Mouse (Mus musculus): ENCODE measurements at regions not wholly inside any gene's neighbourhood (a gene's known extent, or its start where the extent isn't known, plus 50 kb on each side); places are given as distances from the start of the nearest gene placed in this dataset.

DNA sequence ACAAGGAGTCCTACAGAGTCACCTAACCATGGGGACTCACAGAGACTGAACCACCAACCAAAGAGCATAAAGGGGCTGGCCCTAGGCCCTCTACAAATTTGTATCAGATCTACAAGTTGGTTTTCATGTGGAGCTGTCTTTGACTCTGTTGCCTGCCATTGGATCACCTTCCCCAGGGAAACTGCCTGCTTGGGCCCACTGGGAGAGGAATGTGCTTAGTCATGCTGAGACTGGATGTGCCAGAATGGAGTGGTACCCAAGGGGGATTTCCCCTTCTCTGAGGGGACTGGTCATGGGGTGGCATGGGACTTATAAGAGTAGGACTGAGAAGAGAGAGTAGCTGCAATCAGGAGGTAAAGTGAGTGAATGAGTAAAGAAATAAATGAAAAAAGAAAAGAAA is 844.8 kb upstream of the Cited2 start:
- Histone ChIP-seq H3K9me3 (replicated peaks; ENCODE audit: control insufficient read depth, low read length) (no peaks in the 10 kb centered on the region), H3K9ac (ENCODE audit: low read length) (no peak overlapping the region), H3K4me3 (replicated peaks; ENCODE audit: low read length) (no peak overlapping the region), H3K36me3 (ENCODE audit: control insufficient read depth, insufficient read depth, low read length) (no peaks in the 10 kb centered on the region), H3K4me1 (ENCODE audit: control insufficient read depth, insufficient read depth, low read length) (no peaks in the 10 kb centered on the region), H3K27ac (ENCODE audit: low read length) (no peak overlapping the region), H3K4me2 (ENCODE audit: low read depth, low read length) (no peak overlapping the region), H3K27me3 (ENCODE audit: control insufficient read depth, insufficient read depth, low read length) (no peaks in the 10 kb centered on the region)
- ATAC-seq (ENCODE audit: insufficient read depth, low FRiP score) = no peak

DNA sequence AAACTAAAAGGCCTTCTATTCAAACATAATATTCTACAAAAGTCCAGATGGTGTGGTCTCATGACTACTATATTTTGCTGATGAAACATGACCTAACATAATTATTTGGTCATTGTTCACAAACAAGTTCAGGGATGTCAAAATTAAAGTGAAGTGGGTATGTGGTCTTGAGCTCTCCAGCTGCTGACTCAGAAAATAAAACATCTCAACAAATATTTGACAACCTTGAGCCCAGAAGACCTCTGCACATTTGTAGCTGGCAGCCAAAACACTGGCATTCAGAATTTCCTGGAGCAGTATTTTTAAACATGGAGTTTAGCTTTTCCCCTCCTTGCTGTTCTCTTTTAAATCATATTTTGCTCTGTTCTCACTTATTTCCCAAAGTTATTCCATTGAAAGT is 829.7 kb upstream of the Cited2 start:
- Histone ChIP-seq H3K9me3 (replicated peaks; ENCODE audit: control insufficient read depth, low read length) (no peaks in the 10 kb centered on the region), H3K4me1 (ENCODE audit: control insufficient read depth, insufficient read depth, low read length) (no peaks in the 10 kb centered on the region), H3K4me2 (ENCODE audit: low read depth, low read length) (no peak overlapping the region), H3K4me3 (replicated peaks; ENCODE audit: low read length) (no peak overlapping the region), H3K36me3 (ENCODE audit: control insufficient read depth, insufficient read depth, low read length) (no peaks in the 10 kb centered on the region), H3K9ac (ENCODE audit: low read length) (no peak overlapping the region), H3K27me3 (ENCODE audit: control insufficient read depth, insufficient read depth, low read length) (no peaks in the 10 kb centered on the region), H3K27ac (ENCODE audit: low read length) (no peak overlapping the region)
- ATAC-seq (ENCODE audit: insufficient read depth, low FRiP score) = no peak

DNA sequence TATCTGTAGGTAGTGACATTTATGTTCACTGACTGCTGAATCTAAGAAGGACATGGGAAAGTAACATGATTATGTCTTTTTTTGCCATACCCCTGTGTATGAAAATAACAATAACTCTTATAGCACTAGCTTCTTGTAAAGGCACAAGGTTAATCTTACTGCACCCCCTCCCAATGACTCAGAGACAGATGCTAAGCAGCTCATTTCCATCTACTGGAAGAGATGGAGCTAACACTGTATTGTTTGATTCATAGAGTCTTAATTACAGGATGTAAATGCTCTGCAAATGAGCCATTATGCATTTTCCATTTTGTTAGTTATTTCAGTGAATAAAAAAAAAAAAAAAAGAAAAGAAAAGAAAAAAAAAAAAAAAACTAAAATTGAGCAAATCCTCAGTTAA is 827.7 kb upstream of the Cited2 start:
- Histone ChIP-seq H3K27ac (ENCODE audit: low read length) (no peak overlapping the region), H3K36me3 (ENCODE audit: control insufficient read depth, insufficient read depth, low read length) (no peaks in the 10 kb centered on the region), H3K4me2 (ENCODE audit: low read depth, low read length) (no peak overlapping the region), H3K4me1 (ENCODE audit: control insufficient read depth, insufficient read depth, low read length) (no peaks in the 10 kb centered on the region), H3K9ac (ENCODE audit: low read length) (no peak overlapping the region), H3K27me3 (ENCODE audit: control insufficient read depth, insufficient read depth, low read length) (no peaks in the 10 kb centered on the region), H3K4me3 (replicated peaks; ENCODE audit: low read length) (no peak overlapping the region), H3K9me3 (replicated peaks; ENCODE audit: control insufficient read depth, low read length) (no peaks in the 10 kb centered on the region)
- ATAC-seq (ENCODE audit: insufficient read depth, low FRiP score) = no peak

DNA sequence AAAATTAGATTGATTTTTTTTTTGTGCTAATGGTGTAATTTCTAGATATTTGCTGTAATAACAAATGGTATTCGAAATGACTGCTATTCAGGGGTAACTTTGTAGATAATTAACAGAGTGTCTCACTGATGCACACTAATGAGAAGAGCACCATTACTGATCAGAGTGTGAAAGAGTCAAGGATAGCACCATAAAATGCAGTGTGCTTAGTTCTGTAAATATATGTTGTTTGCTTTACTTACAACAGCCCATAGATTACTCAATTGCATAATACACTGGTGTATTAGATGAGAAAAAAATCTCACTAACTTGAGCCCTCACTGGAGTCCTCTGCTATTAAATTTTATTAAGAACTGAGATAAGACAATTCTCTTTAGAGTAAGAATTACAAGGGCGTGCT is 800.1 kb upstream of the Cited2 start:
- Histone ChIP-seq H3K4me3 (replicated peaks; ENCODE audit: low read length) (no peak overlapping the region), H3K9ac (ENCODE audit: low read length) (no peak overlapping the region), H3K27ac (ENCODE audit: low read length) (no peak overlapping the region), H3K9me3 (replicated peaks; ENCODE audit: control insufficient read depth, low read length) (no peaks in the 10 kb centered on the region), H3K4me1 (ENCODE audit: control insufficient read depth, insufficient read depth, low read length) (no peaks in the 10 kb centered on the region), H3K27me3 (ENCODE audit: control insufficient read depth, insufficient read depth, low read length) (no peaks in the 10 kb centered on the region), H3K4me2 (ENCODE audit: low read depth, low read length) (no peak overlapping the region), H3K36me3 (ENCODE audit: control insufficient read depth, insufficient read depth, low read length) (no peaks in the 10 kb centered on the region)
- 80% methylated on average over 2 of the region's 2 CpGs for WGBS
- ATAC-seq (ENCODE audit: insufficient read depth, low FRiP score) = no peak

DNA sequence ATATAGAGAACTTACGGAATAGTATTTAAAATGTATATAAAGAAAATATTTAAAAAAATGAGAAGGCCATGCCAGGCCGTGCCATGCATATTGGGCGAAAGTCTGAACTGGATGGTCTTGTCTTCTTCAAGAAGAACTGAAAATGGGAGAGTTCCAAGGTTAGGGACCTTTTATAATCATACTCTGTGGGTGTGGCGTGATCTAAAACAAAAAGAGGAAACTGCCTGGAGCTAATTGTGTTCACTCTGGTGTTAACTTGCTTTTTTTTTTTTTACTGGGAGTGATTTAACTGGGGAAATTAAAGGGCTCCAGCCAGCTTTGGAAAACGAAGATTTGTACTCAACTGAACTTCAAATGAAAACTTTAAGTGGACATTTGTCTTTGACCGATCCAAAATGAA is 799.2 kb upstream of the Cited2 start:
- ATAC-seq (ENCODE audit: insufficient read depth, low FRiP score) = no peak
- Histone ChIP-seq H3K9me3 (replicated peaks; ENCODE audit: control insufficient read depth, low read length) (no peaks in the 10 kb centered on the region), H3K9ac (ENCODE audit: low read length) (no peak overlapping the region), H3K4me2 (ENCODE audit: low read depth, low read length) (no peak overlapping the region), H3K4me3 (replicated peaks; ENCODE audit: low read length) (no peak overlapping the region), H3K27ac (ENCODE audit: low read length) (no peak overlapping the region), H3K36me3 (ENCODE audit: control insufficient read depth, insufficient read depth, low read length) (no peaks in the 10 kb centered on the region), H3K27me3 (ENCODE audit: control insufficient read depth, insufficient read depth, low read length) (no peaks in the 10 kb centered on the region), H3K4me1 (ENCODE audit: control insufficient read depth, insufficient read depth, low read length) (no peaks in the 10 kb centered on the region)
- 83% methylated on average over 6 of the region's 6 CpGs for WGBS

DNA sequence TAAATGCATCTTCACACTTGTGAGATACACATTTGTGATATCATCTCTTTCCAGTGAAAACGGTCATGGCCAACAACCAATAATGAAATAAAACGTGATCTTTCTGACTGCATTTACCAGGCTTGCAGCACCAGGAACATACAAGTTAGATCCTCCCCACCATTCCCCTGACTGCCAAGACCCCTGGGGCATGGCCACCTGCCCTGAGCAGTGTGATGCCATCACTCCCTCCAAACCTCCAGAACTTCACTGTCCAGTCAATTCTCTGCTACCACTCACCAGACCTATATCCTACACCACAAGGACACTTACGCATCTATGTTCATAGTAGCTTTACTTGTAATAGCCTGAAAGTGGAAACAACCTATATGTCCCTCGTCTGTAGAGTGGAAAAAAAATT is 785.3 kb upstream of the Cited2 start:
- Histone ChIP-seq H3K27ac (ENCODE audit: low read length) (no peak overlapping the region), H3K36me3 (ENCODE audit: control insufficient read depth, insufficient read depth, low read length) (no peaks in the 10 kb centered on the region), H3K4me1 (ENCODE audit: control insufficient read depth, insufficient read depth, low read length) (no peaks in the 10 kb centered on the region), H3K9me3 (replicated peaks; ENCODE audit: control insufficient read depth, low read length) (no peaks in the 10 kb centered on the region), H3K4me3 (replicated peaks; ENCODE audit: low read length) (no peak overlapping the region), H3K27me3 (ENCODE audit: control insufficient read depth, insufficient read depth, low read length) (no peaks in the 10 kb centered on the region), H3K9ac (ENCODE audit: low read length) (no peak overlapping the region), H3K4me2 (ENCODE audit: low read depth, low read length) (no peak overlapping the region)
- no peak for ATAC-seq (ENCODE audit: insufficient read depth, low FRiP score)
- WGBS = 87% methylated on average over 4 of the region's 4 CpGs

DNA sequence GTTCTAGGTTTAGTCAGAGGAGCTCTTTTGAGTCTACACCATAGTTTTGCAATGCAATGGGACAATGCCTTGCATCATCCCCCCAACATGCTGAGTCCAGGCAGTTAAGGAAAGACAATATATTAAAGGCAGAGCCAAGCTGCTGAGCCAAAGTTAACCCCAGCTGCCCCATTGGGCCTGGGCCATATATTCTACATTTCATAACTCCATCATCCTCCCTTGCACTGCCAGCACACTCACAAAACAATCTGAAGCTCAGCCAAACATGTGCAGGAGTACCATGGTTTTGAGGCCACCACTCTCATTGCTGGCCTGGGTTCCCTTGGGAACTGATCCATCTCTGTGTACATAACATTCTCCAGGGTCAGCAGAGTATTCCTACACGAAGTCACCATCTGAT is 771.4 kb upstream of the Cited2 start:
- no peak overlapping the region for H3K27ac ChIP-seq (ENCODE audit: low read length)
- no peaks in the 10 kb centered on the region for H3K4me1 ChIP-seq (ENCODE audit: control insufficient read depth, insufficient read depth, low read length)
- whole genome bisulfite sequencing = 47% methylated on average over 1 of the region's 1 CpGs
- H3K4me3 ChIP-seq (replicated peaks; ENCODE audit: low read length) = no peak overlapping the region
- no peaks in the 10 kb centered on the region for H3K9me3 ChIP-seq (replicated peaks; ENCODE audit: control insufficient read depth, low read length)
- no peak for ATAC-seq (ENCODE audit: insufficient read depth, low FRiP score)
- no peaks in the 10 kb centered on the region for H3K27me3 ChIP-seq (ENCODE audit: control insufficient read depth, insufficient read depth, low read length)
- H3K4me2 ChIP-seq (ENCODE audit: low read depth, low read length) = no peak overlapping the region
- no peaks in the 10 kb centered on the region for H3K36me3 ChIP-seq (ENCODE audit: control insufficient read depth, insufficient read depth, low read length)
- no peak overlapping the region for H3K9ac ChIP-seq (ENCODE audit: low read length)

DNA sequence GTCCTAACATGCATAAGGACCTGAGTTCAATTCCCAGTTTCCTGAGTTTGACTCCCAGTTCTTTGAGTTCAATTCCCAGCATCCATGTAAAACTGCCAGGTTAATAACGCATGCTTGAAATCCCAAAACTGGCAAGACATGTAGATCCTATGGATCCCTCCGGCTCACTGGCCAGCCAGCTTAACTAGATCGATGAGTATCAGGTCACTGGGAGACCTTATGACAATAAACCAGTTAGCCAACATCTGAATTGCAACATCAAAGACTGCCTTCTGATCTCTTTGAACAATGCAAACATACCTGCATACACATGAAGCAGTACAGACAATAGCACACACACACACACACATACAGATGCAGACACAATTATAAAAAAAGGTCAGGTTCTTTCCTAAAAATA is 762.0 kb upstream of the Cited2 start:
- H3K27ac ChIP-seq (ENCODE audit: low read length) = no peak overlapping the region
- WGBS = 86% methylated on average over 3 of the region's 3 CpGs
- H3K4me3 ChIP-seq (replicated peaks; ENCODE audit: low read length) = no peak overlapping the region
- no peak overlapping the region for H3K9ac ChIP-seq (ENCODE audit: low read length)
- H3K36me3 ChIP-seq (ENCODE audit: control insufficient read depth, insufficient read depth, low read length) = no peaks in the 10 kb centered on the region
- H3K4me2 ChIP-seq (ENCODE audit: low read depth, low read length) = no peak overlapping the region
- H3K9me3 ChIP-seq (replicated peaks; ENCODE audit: control insufficient read depth, low read length) = no peaks in the 10 kb centered on the region
- no peak for ATAC-seq (ENCODE audit: insufficient read depth, low FRiP score)
- no peaks in the 10 kb centered on the region for H3K4me1 ChIP-seq (ENCODE audit: control insufficient read depth, insufficient read depth, low read length)
- no peaks in the 10 kb centered on the region for H3K27me3 ChIP-seq (ENCODE audit: control insufficient read depth, insufficient read depth, low read length)

DNA sequence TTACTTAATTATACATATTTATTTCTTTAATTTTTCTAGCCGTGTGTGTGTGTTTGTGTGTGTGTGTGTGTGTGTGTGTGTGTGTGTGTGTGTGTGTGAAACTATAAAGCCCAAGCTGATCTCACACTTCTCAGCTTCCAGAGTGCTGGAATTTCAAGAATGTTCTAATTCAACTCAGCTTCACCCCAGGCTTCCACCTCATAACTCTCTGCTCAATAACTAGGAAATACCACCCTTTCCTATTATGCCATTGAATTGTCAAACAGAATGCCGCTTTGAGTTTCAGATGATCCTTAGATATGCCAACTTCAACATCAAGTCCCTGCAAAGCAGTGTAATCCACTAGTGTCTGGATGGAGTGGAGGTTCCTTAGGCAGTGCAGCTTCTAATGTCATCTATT is 760.6 kb upstream of the Cited2 start:
- H3K27ac ChIP-seq (ENCODE audit: low read length) = no peak overlapping the region
- H3K27me3 ChIP-seq (ENCODE audit: control insufficient read depth, insufficient read depth, low read length) = no peaks in the 10 kb centered on the region
- 41% methylated on average over 2 of the region's 2 CpGs for WGBS
- H3K4me1 ChIP-seq (ENCODE audit: control insufficient read depth, insufficient read depth, low read length) = no peaks in the 10 kb centered on the region
- no peaks in the 10 kb centered on the region for H3K36me3 ChIP-seq (ENCODE audit: control insufficient read depth, insufficient read depth, low read length)
- no peak overlapping the region for H3K4me3 ChIP-seq (replicated peaks; ENCODE audit: low read length)
- H3K4me2 ChIP-seq (ENCODE audit: low read depth, low read length) = no peak overlapping the region
- ATAC-seq (ENCODE audit: insufficient read depth, low FRiP score) = no peak
- no peaks in the 10 kb centered on the region for H3K9me3 ChIP-seq (replicated peaks; ENCODE audit: control insufficient read depth, low read length)
- H3K9ac ChIP-seq (ENCODE audit: low read length) = no peak overlapping the region

DNA sequence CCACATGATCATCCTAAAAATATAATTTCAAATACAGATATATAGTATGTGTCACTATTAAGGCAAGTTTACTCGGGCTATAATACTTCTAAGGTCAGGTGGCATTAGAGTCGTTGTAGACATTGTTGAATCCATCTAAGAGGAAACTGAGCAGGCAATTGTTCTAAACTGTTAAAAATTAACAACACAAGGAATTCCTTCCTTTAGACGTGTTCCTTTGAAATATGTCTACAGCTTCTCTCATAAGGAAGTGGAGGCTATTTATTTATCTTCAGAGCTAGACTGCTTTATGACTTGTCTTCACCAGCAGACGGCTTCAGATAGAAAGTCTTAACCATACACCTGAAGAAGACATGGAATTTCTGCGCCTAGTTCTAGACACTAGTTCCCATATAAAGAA is 744.2 kb upstream of the Cited2 start:
- no peak overlapping the region for H3K27ac ChIP-seq (ENCODE audit: low read length)

More for the DNA sequence above, 744.2 kb upstream of the Cited2 start:
- Histone ChIP-seq H3K4me3 (replicated peaks; ENCODE audit: low read length) (no peak overlapping the region), H3K4me1 (ENCODE audit: control insufficient read depth, insufficient read depth, low read length) (no peaks in the 10 kb centered on the region), H3K4me2 (ENCODE audit: low read depth, low read length) (no peak overlapping the region), H3K9me3 (replicated peaks; ENCODE audit: control insufficient read depth, low read length) (no peaks in the 10 kb centered on the region), H3K9ac (ENCODE audit: low read length) (no peak overlapping the region), H3K36me3 (ENCODE audit: control insufficient read depth, insufficient read depth, low read length) (no peaks in the 10 kb centered on the region), H3K27me3 (ENCODE audit: control insufficient read depth, insufficient read depth, low read length) (no peaks in the 10 kb centered on the region)
- WGBS = 59% methylated on average over 5 of the region's 5 CpGs
- no peak for ATAC-seq (ENCODE audit: insufficient read depth, low FRiP score)

Measured in stomach, embryonic 16.5 days (tissue).